Mouse (Mus musculus) MEL-GATA-1-ER (cell line): ENCODE measurements around the gene Mkrn2os.

Experiments used
- DNase-seq: peaks from one replicate; pipeline ENCODE4 v3.0.0-alpha.2; 2012; ENCODE audit warnings: low read depth; ENCODE audit errors: extremely low read depth

Gene Mkrn2os

DNA sequence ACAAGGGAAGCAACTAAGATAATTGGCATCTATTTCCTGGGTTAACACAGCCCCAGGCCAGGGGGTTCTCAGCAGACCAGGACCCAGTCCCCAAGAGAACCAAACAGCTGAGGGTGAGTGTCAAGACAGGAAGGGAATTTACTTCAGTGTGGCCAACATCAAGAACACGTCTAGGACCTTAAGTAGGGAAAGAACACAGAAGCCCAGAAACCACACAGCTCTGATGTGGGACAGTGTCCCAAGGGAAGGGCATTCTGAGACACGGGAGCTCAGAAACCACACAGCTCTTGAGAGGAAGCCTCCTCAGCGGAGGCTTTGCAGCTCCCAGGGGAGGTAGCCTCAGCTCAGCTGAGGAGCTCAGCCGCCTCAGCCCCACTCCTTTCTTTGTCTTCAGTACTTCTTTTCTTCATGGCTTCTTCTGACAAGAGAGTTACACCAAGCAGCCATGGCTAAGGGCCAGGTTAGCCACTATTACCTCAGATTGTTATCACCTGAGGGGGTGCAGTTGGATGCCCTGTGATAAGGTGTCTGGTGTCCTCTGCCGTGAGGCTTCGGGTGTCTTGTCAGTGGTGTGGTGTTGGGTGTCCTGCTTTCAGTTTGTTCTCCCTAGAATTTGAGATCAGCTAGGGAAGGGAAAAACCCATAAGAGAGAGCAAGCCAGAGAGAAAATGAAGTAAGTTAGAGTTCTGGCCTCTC lies 8.8 kb downstream of the Mkrn2os start:
- DNase-seq, result no peak

DNA sequence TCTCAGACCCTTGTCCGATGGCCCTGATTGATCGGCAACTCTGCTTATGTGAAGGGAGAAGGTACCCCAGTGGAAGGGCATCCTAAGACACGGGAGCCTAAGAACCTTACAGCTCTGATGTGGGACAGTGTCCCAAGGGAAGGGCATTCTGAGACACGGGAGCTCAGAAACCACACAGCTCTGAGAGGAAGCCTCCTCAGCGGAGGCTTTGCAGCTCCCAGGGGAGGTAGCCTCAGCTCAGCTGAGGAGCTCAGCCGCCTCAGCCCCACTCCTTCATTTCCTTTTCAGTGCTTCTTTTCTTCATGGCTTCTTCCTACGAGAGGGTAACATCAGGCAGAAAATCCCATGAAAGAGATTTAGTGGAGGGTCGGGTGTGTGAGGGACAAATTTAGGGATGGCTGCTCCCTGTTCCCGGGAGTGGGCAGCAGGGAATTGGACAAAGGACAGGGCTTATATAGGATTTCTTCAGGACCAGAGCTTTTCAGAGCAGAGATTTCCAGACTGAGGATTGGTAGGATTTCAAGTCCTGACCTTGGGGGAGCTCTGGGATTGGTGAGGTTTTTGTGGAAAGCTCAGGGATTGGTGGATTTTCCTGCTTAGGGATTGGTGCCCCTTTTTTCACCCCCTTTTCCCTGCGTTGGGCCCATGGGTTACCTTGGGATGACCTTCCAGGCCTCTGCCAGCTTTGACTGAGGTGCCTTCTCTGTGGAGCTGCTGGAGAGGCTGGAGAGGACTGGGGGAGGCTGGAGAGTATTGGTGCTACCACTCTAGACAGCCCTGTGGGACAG lies 9.9 kb downstream of the Mkrn2os start:
- no peak for DNase-seq

DNA sequence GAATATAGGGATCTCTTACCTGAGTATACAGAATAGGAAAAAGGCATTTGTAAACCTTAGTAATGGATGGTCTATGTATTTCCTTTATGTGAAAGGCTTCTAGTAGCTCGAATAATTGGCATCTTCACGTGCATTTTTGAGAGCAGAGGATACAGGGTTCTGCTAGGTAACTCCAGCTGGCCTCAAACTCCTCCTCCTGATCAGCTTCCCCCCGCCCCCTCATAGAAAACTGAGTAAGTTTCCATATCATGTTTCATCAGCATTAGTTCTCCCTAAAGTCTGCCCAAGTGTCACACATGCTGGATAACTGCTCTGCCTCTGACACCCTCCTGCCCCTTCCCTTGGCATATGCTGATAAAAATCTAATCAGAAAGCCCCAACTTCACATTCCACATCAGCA lies 11.6 kb downstream of the Mkrn2os start:
- DNase-seq, result no peak

GRCm38 (mm10) chr6:115577941-115578340 lies 14.4 kb downstream of the Mkrn2os start:
- DNase-seq, result no peak

- DNase-seq, result no peak
Measured at GRCm38 (mm10) chr6:115577407-115577806, 15.0 kb downstream of the Mkrn2os start.

GRCm38 (mm10) chr6:115574171-115574570 lies 18.2 kb downstream of the Mkrn2os start:
- DNase-seq, result no peak

DNA sequence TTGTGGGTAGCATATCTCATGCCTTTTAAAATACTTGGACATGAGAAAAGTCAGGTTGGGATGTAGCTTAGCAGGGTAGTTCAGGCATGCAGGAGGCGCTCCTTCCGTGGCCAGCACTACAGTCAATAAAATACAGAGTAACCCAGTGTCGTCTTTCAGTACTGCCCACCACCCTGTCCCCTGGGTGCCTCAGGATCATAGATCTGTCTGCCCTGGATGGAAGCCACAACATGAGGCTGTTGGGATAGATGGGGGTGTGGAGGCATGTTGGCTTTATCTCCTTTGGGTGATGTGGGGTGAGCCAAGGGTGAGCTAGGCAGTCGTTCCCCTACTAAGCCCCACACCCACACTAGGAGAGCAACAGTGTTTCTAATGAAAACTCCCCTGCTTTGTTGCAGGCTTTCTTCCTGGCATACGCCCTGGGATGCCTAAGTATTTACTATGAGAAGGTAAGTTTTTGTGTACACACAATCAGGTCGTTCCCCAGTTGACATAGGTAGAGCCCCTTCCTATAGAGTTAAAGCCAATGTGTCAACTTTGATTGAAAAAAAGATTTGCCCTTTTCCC lies 26.8 kb downstream of the Mkrn2os start:
- no peak for DNase-seq

DNA sequence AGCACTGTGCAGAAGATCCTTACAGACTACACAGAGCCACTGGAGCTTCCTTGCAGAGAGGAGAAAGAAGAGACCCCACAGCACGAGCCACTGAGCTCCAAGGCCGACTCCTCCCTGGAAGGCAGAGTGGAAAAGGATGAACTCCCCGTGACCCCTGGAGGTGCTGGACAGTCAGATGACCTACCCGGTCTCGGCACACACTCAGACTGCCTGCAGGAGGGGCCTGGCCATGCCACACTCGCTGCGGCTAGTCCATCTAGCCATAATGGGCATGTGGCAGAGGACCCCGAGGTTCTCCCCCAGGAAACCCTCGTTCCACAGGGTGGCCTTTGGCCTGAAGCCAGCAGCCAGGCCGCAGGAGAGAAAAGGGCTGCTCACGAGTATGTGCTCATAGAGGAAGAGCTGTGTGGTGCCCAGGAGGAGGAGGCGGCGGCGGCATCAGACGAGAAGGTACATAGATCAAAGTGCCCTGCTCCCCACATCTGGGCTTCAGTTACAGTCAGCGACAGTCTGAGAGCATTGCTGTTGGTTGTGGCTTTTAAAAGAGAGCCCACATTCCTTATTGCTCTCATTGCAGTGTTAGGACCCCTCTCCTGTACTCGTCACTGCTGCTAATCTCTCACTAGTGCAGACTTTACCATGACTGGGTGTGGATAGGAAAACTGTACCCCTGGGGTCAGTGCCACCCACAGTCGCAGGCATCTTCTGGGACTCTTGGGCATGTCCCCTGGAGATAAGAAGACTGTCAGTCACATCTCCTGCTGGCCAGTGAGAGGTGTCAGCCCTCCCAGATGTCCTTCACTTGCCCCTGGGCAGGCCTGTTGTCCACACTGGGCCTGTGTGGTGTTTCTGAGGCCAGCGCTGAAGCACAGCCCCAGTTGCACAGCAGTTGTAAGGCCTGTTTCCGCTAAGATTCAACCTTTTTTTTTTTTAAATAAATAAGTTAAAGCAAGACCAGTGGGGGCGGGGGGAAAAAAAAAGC lies 32.4 kb downstream of the Mkrn2os start:
- no peak for DNase-seq

- no peak for DNase-seq
Measured at GRCm38 (mm10) chr6:115558176-115558575, 34.2 kb downstream of the Mkrn2os start.

DNA sequence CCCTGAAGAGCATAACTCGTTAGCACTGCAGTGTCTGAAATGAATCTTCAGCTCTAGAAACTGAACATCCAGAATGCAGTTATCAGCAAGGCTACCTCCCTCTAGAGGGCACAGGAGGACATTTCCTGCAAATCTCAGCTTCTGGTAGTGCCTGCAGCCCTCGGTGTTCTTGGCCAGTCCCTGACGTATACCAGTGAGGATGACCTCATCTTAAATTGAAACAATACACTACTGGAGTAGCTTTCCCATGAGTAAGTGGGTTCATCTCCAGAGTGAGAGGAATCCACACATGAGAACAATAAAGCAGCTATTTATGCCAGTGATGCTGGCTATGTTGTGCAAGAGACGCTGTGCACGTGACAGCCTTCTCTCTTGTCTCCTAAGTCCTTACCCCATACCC lies 36.9 kb downstream of the Mkrn2os start:
- DNase-seq, result no peak

DNA sequence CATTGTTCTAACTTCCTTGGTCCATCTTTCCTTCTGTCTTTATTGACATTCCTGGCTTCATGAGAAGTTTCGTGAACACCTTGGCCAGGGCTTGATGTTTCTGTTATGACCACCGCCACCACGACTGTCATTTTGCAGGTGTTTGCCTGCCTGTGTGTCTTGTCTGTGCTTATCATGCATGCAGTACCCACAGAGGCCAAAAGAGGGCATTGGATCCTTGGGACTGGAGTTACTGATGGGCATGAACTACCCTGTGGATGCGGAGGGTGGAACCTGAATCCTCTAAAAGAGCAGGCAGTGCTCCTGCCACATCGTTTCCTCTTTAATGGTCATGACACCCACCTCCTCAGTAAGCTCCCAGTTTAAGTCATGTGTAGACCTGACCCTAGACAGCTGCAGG lies 46.1 kb downstream of the Mkrn2os start:
- peak; percentile 41 for DNase-seq

DNA sequence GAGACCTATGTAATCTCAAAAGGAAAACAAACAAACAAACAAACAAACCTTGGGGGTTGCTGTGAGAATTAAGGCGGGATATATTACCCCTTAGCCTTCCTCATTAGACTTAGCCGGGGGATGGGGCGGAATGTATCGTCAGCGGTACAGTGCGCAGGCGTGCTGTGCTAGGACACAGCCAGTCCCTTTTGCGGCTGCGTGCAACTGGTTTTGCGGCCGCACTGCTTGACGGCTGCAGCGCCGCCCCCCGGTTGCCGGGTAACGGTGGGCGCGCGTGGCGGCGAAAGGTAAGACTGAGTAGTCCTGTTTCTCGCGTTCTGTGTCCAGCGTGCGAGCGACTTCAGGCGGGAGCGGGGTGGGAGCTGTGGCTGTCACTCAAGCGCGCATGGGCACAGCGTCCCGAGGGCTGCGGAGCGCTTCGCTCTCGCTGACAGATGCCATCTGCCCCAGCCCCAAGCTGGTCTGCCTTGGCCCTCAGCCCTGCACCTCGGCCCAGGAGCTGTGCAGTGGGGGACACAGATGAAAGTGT lies 47.9 kb downstream of the Mkrn2os start, which contains the start of gene Tsen2:
Gene Tsen2, plus strand, starts transcription at position 223 of the 529 bp plus-strand sequence.
- DNase-seq, result peak; percentile 81

GRCm38 (mm10) chr6:115542341-115542740 lies 50.0 kb downstream of the Mkrn2os start:
- DNase-seq, result no peak

DNA sequence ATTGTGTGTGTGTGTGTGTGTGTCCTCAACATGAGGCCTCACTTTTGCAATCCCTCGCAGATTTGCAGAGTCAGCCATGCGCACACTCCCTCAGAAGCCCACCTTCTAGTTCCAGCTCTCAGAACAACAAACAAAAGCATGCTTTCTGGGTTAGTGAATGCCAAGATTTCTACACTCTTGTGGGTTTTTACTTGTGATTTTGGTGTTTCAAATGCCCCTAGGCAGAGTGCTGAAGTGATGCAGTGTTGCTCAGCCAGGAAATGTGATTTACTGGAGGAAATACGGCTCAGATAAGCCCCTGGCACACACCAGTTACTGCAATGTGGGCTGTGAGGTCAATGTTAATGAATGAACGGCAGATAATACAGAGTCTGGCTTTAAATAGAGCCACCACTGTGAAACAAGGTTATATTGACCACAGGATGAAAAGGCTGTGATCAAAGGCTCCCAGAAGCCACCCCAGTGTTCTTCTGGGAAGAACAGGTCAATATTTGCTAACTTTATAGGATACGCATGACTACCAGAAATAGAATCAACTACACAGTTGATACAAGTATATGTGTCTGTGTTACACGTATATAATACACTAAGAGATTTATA lies 50.6 kb downstream of the Mkrn2os start:
- no peak for DNase-seq

GRCm38 (mm10) chr6:115538645-115539429 lies 53.5 kb downstream of the Mkrn2os start:
- DNase-seq, result no peak

- no peak for DNase-seq
Measured at GRCm38 (mm10) chr6:115536169-115536568, 56.2 kb downstream of the Mkrn2os start.

GRCm38 (mm10) chr6:115534617-115535016 lies 57.8 kb downstream of the Mkrn2os start:
- DNase-seq, result no peak
